Mouse (Mus musculus): ENCODE data around the gene Xpo5. TPM values are rescaled to one million over a fixed set of nuclear protein-coding genes. Genes with fewer than 3 reads are reported as not detected.

The Xpo5 gene
- 20.0 and 21.7 TPM in 2 replicates for polyA plus RNA-seq (2015; fragmentation: Nextera tagmentation; extraction: Ambion mirVana)

GRCm38 (mm10) chr17:46202421-46203071, at the start of gene Xpo5, which contains the start of gene Polh:
Xpo5 (plus strand) TSS chr17:46202782.
Polh (minus strand) TSS chr17:46202645.

GRCm38 (mm10) chr17:46152847-46153782, 49.5 kb upstream of the Xpo5 start, which contains the start of gene Mad2l1bp:
Mad2l1bp (minus strand) TSS chr17:46153553.

GRCm38 (mm10) chr17:46160686-46161085, 41.9 kb upstream of the Xpo5 start, which contains the start of gene Gtpbp2:
Gtpbp2 (plus strand) TSS chr17:46161032.

GRCm38 (mm10) chr17:46247512-46248188, 45.1 kb downstream of the Xpo5 start, which contains the start of the genes Polr1c and Yipf3:
Polr1c (minus strand) TSS chr17:46248054.
Yipf3 (plus strand) TSS chr17:46248080.

GRCm38 (mm10) chr17:46253452-46254084, 51.0 kb downstream of the Xpo5 start, which contains the start of gene Lrrc73:
Lrrc73 (plus strand) TSS chr17:46253531.

GRCm38 (mm10) chr17:46282483-46283123, 80.0 kb downstream of the Xpo5 start, which contains the start of gene Tjap1:
Tjap1 (minus strand) TSS chr17:46283026.

MicroRNAs within 50 kb of the gene (microRNA counts, 519-probe panel; counts per million panel counts)
- microRNA mmu-miR-693-3p (40.5 counts per million), microRNA mmu-miR-693-5p (40.5 counts per million)

Small RNA genes lying within 50 kb of the gene (microRNA-seq; reads per million reads assigned to microRNA genes)
- gene Mir693, result not detected

Other genes starting within 250 kb of the Xpo5 start
- 4.1 TPM in 2 replicates for gene Vegfa, start 170.4 kb upstream of the Xpo5 start, polyA plus RNA-seq (2015; fragmentation: Nextera tagmentation; extraction: Ambion mirVana)
- 154 and 170 TPM in 2 replicates for gene Mrps18a, start 91.8 kb upstream of the Xpo5 start, polyA plus RNA-seq (2015; fragmentation: Nextera tagmentation; extraction: Ambion mirVana)
- 68.4 and 71.7 TPM in 2 replicates for gene Rsph9, start 58.6 kb upstream of the Xpo5 start, polyA plus RNA-seq (2015; fragmentation: Nextera tagmentation; extraction: Ambion mirVana)
- 19.2 and 19.4 TPM in 2 replicates for gene Mad2l1bp, start 49.2 kb upstream of the Xpo5 start, polyA plus RNA-seq (2015; fragmentation: Nextera tagmentation; extraction: Ambion mirVana)
- gene Gtpbp2, start 41.8 kb upstream of the Xpo5 start, polyA plus RNA-seq (2015; fragmentation: Nextera tagmentation; extraction: Ambion mirVana), result 24.7 and 30.6 TPM in 2 replicates
- gene Polh, start 137 bp upstream of the Xpo5 start, polyA plus RNA-seq (2015; fragmentation: Nextera tagmentation; extraction: Ambion mirVana), result 5.2 and 5.6 TPM in 2 replicates
- gene Polr1c, start 45.3 kb downstream of the Xpo5 start, polyA plus RNA-seq (2015; fragmentation: Nextera tagmentation; extraction: Ambion mirVana), result 62.8 and 66.8 TPM in 2 replicates
- 84.4 and 99.9 TPM in 2 replicates for gene Yipf3, start 45.3 kb downstream of the Xpo5 start, polyA plus RNA-seq (2015; fragmentation: Nextera tagmentation; extraction: Ambion mirVana)
- gene Lrrc73, start 50.7 kb downstream of the Xpo5 start, polyA plus RNA-seq (2015; fragmentation: Nextera tagmentation; extraction: Ambion mirVana), result 24.2 and 26.1 TPM in 2 replicates
- 17.5 and 21.4 TPM in 2 replicates for gene Tjap1, start 80.2 kb downstream of the Xpo5 start, polyA plus RNA-seq (2015; fragmentation: Nextera tagmentation; extraction: Ambion mirVana)
- gene Dlk2, start 94.6 kb downstream of the Xpo5 start, polyA plus RNA-seq (2015; fragmentation: Nextera tagmentation; extraction: Ambion mirVana), result 27.2 and 32.3 TPM in 2 replicates
- gene Abcc10, start 125.6 kb downstream of the Xpo5 start, polyA plus RNA-seq (2015; fragmentation: Nextera tagmentation; extraction: Ambion mirVana), result 6.6 and 8.2 TPM in 2 replicates
- 24.5 and 28.1 TPM in 2 replicates for gene Zfp318, start 180.9 kb downstream of the Xpo5 start, polyA plus RNA-seq (2015; fragmentation: Nextera tagmentation; extraction: Ambion mirVana)
- 0.50 and 1.1 TPM in 2 replicates for gene Crip3, start 226.1 kb downstream of the Xpo5 start, polyA plus RNA-seq (2015; fragmentation: Nextera tagmentation; extraction: Ambion mirVana)
- gene Slc22a7, start 235.7 kb downstream of the Xpo5 start, polyA plus RNA-seq (2015; fragmentation: Nextera tagmentation; extraction: Ambion mirVana), result 0.32 TPM in 1 of 2 replicates, not detected in the other

All from neural tube, postnatal 0 days (tissue).